In the genomic region with DNA sequence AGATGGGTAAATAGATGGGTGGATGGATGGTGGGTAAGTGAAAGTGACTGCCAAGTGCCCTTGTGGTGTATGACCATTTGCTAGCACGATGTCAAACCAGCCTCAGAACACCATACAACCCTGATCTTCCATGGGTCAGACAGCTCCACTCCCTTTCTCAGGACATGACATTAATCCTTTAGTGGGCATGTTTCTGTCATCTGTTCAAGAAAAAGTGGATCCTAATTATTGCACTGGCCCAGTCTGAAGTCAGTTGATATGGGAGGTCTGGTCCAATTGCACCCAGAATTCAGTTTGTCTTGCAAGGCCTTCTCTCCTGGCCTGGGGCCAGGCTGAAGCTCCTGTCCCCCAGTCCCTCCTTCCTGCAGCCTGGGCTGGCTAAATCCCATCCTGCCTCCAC, we compare ENCODE assay signal across 19 mouse cellular contexts. TPM values are rescaled to one million over a fixed set of nuclear protein-coding genes. Genes with fewer than 3 reads are reported as not detected.
A peak's percentile ranks its signal among the peaks of the same experiment; 100 is the strongest.
DNase-seq lines count a peak whose midpoint lies in the region; ATAC-seq and TF ChIP-seq lines count a peak whose summit lies in the region.
"Had no signal": no experiment of that assay in that cellular context is flagged by ENCODE, and none has a peak within 500 bp of the region (broad histone marks: within the 10 kb centered on the region; RNA-seq: fewer than 3 reads in every experiment).

No protein-coding gene starts in this region.

- no peak for TF ChIP-seq CTCF in E14TG2a.4 (conservative IDR thresholded peaks at IDR 0.05; ENCODE audit: low read length)

- no peaks in the 10 kb centered on the region for H3K36me3 ChIP-seq in heart, embryonic 14.5 days (ENCODE audit: control insufficient read depth, insufficient read depth, low read length)
- no peaks in the 10 kb centered on the region for H3K36me3 ChIP-seq in E14TG2a.4 (ENCODE audit: insufficient read depth, low read length)
- no peaks in the 10 kb centered on the region for H3K36me3 ChIP-seq in forebrain, embryonic 15.5 days
- no peaks in the 10 kb centered on the region for H3K36me3 ChIP-seq in midbrain, embryonic 13.5 days
- H3K36me3 ChIP-seq: G1E; liver, embryonic 15.5 days had no signal

- no peak for ATAC-seq in heart, embryonic 14.5 days (ENCODE audit: insufficient number of reproducible peaks, insufficient read depth, low FRiP score, low read depth)
- ATAC-seq in forebrain, embryonic 15.5 days (replicated peaks) = no peak
- ATAC-seq in midbrain, embryonic 13.5 days = no peak
- no peak for ATAC-seq in megakaryocyte progenitor cell, adult 5-6 weeks (replicated peaks; ENCODE audit: poor library complexity)

- no peak overlapping the region for H3K27ac ChIP-seq in heart, embryonic 14.5 days (replicated peaks in 1 of 2; ENCODE audit: control insufficient read depth in 1 of 2, insufficient read depth in 1 of 2, low read depth in 2 of 2, low read length in 2 of 2)
- H3K27ac ChIP-seq in forebrain, embryonic 15.5 days (replicated peaks) = no peak overlapping the region
- H3K27ac ChIP-seq in midbrain, embryonic 13.5 days = no peak overlapping the region
- H3K27ac ChIP-seq: liver, embryonic 15.5 days had no signal

- no peak for DNase-seq in heart, postnatal 10 days
- no peak for DNase-seq in spleen, postnatal 4 days (ENCODE audit: low spot score in 2 of 2)
- DNase-seq: adrenal gland, postnatal 14 days; cerebellum, adult 9-11 months; gastrocnemius, postnatal 14 days; kidney, adult 11 months; kidney, postnatal 36 days; lung, postnatal 36 days; thymus, postnatal 4 days had no signal

- H3K9ac ChIP-seq in heart, embryonic 14.5 days (ENCODE audit: low read length) = no peak overlapping the region
- no peak overlapping the region for H3K9ac ChIP-seq in forebrain, embryonic 15.5 days (replicated peaks)
- H3K9ac ChIP-seq in midbrain, embryonic 13.5 days (replicated peaks) = no peak overlapping the region
- H3K9ac ChIP-seq: liver, embryonic 15.5 days had no signal

- H3K27me3 ChIP-seq in heart, embryonic 14.5 days (ENCODE audit: control insufficient read depth, insufficient read depth, low read length) = peaks cover 8% of the 10 kb centered on the region; the same call in 1 of the 2 replicates
- H3K27me3 ChIP-seq in E14TG2a.4 (ENCODE audit: insufficient read depth, low read length) = peaks cover 97% of the 10 kb centered on the region
- H3K27me3 ChIP-seq in forebrain, embryonic 15.5 days = peaks cover 28% of the 10 kb centered on the region
- peaks cover 25% of the 10 kb centered on the region; the same call in 1 of the 2 replicates for H3K27me3 ChIP-seq in midbrain, embryonic 13.5 days

- peaks cover 9 to 10% of the 10 kb centered on the region in 2 experiments; a peak in 3 of 4 replicates for H3K4me1 ChIP-seq in heart, embryonic 14.5 days (ENCODE audit: control insufficient read depth in 2 of 2, insufficient read depth in 2 of 2, low read length in 2 of 2)
- H3K4me1 ChIP-seq in E14TG2a.4 (replicated peaks; ENCODE audit: low read depth, low read length) = peaks cover 63% of the 10 kb centered on the region
- peaks cover 26% of the 10 kb centered on the region for H3K4me1 ChIP-seq in forebrain, embryonic 15.5 days
- peaks cover 36% of the 10 kb centered on the region for H3K4me1 ChIP-seq in midbrain, embryonic 13.5 days (replicated peaks)
- H3K4me1 ChIP-seq: liver, embryonic 15.5 days had no signal

- 62% methylated on average over 1 of the region's 1 CpGs for WGBS in heart, embryonic 14.5 days
- WGBS in forebrain, embryonic 15.5 days = 67% methylated on average over 1 of the region's 1 CpGs
- 62% methylated on average over 1 of the region's 1 CpGs for WGBS in midbrain, embryonic 13.5 days

- intact Hi-C loops in heart, postnatal 10 days (cut with DNase I) = no loop called here

- H3K4me2 ChIP-seq in heart, embryonic 14.5 days (ENCODE audit: low read length) = peak overlapping the region; percentile 88; the same call in 1 of the 2 replicates
- H3K4me2 ChIP-seq in forebrain, embryonic 15.5 days (replicated peaks) = peak overlapping the region; percentile 84
- peak overlapping the region; percentile 80 for H3K4me2 ChIP-seq in midbrain, embryonic 13.5 days (replicated peaks)

- no peaks in the 10 kb centered on the region for H3K9me3 ChIP-seq in heart, embryonic 14.5 days (ENCODE audit: control insufficient read depth, low read length)
- peaks cover 4% of the 10 kb centered on the region; the same call in 1 of the 2 replicates for H3K9me3 ChIP-seq in E14TG2a.4 (ENCODE audit: low read length)
- H3K9me3 ChIP-seq in forebrain, embryonic 15.5 days = no peaks in the 10 kb centered on the region
- H3K9me3 ChIP-seq in midbrain, embryonic 13.5 days = no peaks in the 10 kb centered on the region
- H3K9me3 ChIP-seq: G1E; liver, embryonic 15.5 days had no signal

- no peak overlapping the region for H3K4me3 ChIP-seq in heart, embryonic 14.5 days (ENCODE audit: control insufficient read depth in 1 of 2, insufficient read depth in 1 of 2, low read depth in 1 of 2, low read length in 2 of 2)
- H3K4me3 ChIP-seq in E14TG2a.4 (replicated peaks; ENCODE audit: low read length) = 0 out of 2 replicates have a peak overlapping the region, but pooled peaks have one; percentile 29
- H3K4me3 ChIP-seq in forebrain, embryonic 15.5 days = no peak overlapping the region; the same call in 1 of the 2 replicates
- H3K4me3 ChIP-seq in midbrain, embryonic 13.5 days (replicated peaks) = no peak overlapping the region
- H3K4me3 ChIP-seq: myocyte had no signal

RNA-seq across cellular contexts. Expression of gene Cdkn1c, which starts 21.9 kb away (rescaled TPM):
- polyA plus RNA-seq in heart, embryonic 14.5 days (2014; fragmentation: Nextera tagmentation; extraction: Ambion mirVana) = 614 and 794 TPM in 2 replicates
- total RNA-seq in heart, postnatal 10 days (2021) = 10 to 100 TPM; 47.2 to 48.0 TPM
- polyA plus RNA-seq in forebrain, embryonic 15.5 days (2015; fragmentation: Nextera tagmentation; extraction: Ambion mirVana) = 139 and 142 TPM in 2 replicates
- polyA plus RNA-seq in midbrain, embryonic 13.5 days (2015; fragmentation: Nextera tagmentation; extraction: Ambion mirVana) = 379 and 515 TPM in 2 replicates
- 0.61 and 0.79 TPM in 2 replicates for total RNA-seq in megakaryocyte progenitor cell, adult 5-6 weeks (2015)
- total RNA-seq in megakaryocyte progenitor cell, adult 5-6 weeks (2017) = 0.41 and 0.58 TPM in 2 replicates
- total RNA-seq: G1E had no signal

RNA-seq across cellular contexts. Expression of gene Slc22a18, which starts 34.6 kb away (rescaled TPM):
- polyA plus RNA-seq in heart, embryonic 14.5 days (2014; fragmentation: Nextera tagmentation; extraction: Ambion mirVana) = 0.54 and 1.1 TPM in 2 replicates
- under 1 TPM; 0.43 to 0.50 TPM for total RNA-seq in heart, postnatal 10 days (2021)
- 0.29 and 0.68 TPM in 2 replicates for polyA plus RNA-seq in forebrain, embryonic 15.5 days (2015; fragmentation: Nextera tagmentation; extraction: Ambion mirVana)
- polyA plus RNA-seq in midbrain, embryonic 13.5 days (2015; fragmentation: Nextera tagmentation; extraction: Ambion mirVana) = 0.39 and 0.74 TPM in 2 replicates
- 0.12 and 1.5 TPM in 2 replicates for total RNA-seq in megakaryocyte progenitor cell, adult 5-6 weeks (2015)
- 0.64 TPM in 1 of 2 replicates, not detected in the other for total RNA-seq in megakaryocyte progenitor cell, adult 5-6 weeks (2017)
- total RNA-seq: left cerebral cortex, postnatal 4 days had no signal
- polyA plus RNA-seq: C2C12 had no signal
